Mouse (Mus musculus) liver, adult 2 months (tissue): ENCODE measurements around the gene Sort1. TPM values are rescaled to one million over a fixed set of nuclear protein-coding genes. Genes with fewer than 3 reads are reported as not detected.

Experiments
- DNase-seq: peaks from one replicate; pipeline ENCODE4 v3.0.0-alpha.2; 2011; ENCODE audit warnings: low read depth, low spot score; ENCODE audit errors: extremely low read depth
- H3K27ac ChIP-seq: fragments of 200-500 bp; replicated peaks from 2 replicates; pipeline ENCODE4 v1.5.1; 2012; ENCODE audit warnings: low read depth, mild to moderate bottlenecking, control low read depth, inconsistent platforms, low read length; ENCODE audit not compliant: insufficient read depth
- H3K27me3 ChIP-seq: fragments of 200-500 bp; 2 replicates; pipeline ENCODE4 v1.6.1; 2012; ENCODE audit warnings: mild to moderate bottlenecking, moderate library complexity, low read length, inconsistent platforms; ENCODE audit not compliant: control insufficient read depth, insufficient read depth
- H3K36me3 ChIP-seq: fragments of 200-500 bp; 2 replicates; pipeline ENCODE4 v1.6.1; 2012; ENCODE audit warnings: low read length, inconsistent platforms; ENCODE audit not compliant: control insufficient read depth, insufficient read depth
- H3K4me1 ChIP-seq: fragments of 200-500 bp; 2 replicates; pipeline ENCODE4 v1.6.1; 2011; ENCODE audit warnings: low read length; ENCODE audit not compliant: control insufficient read depth, insufficient read depth
- H3K4me3 ChIP-seq: fragments of 200-500 bp; 2 replicates; pipeline ENCODE4 v1.5.1; 2011; ENCODE audit warnings: low read depth, mild to moderate bottlenecking, control low read depth, low read length, moderate library complexity; ENCODE audit not compliant: insufficient read depth
- H3K79me2 ChIP-seq: fragments of 200-500 bp; 2 replicates; pipeline ENCODE4 v1.6.1; 2012; ENCODE audit warnings: inconsistent platforms, mild to moderate bottlenecking, low read length, moderate library complexity; ENCODE audit not compliant: control insufficient read depth, insufficient read depth
- H3K9ac ChIP-seq: fragments of 200-500 bp; 2 replicates; pipeline ENCODE4 v1.6.1; 2012; ENCODE audit warnings: low read depth, mild to moderate bottlenecking, control low read depth, inconsistent platforms, low read length
- CTCF ChIP-seq: fragments of 200-500 bp; IDR thresholded peaks from 2 replicates; pipeline ENCODE4 v1.5.1; 2011; ENCODE audit warnings: low read depth, low read length, control low read depth
- POLR2A ChIP-seq: fragments of 200-500 bp; IDR thresholded peaks from 2 replicates; pipeline ENCODE4 v1.6.1; 2011; ENCODE audit warnings: low read length, control low read depth; ENCODE audit not compliant: insufficient read depth; ENCODE audit errors: extremely low read depth
- WGBS: fragments of 180-500 bp; shearing (Covaris S2); methylation state at CpG from one replicate; pipeline ENCODE4 v1.1.7; 2018; 5-methylcytosine and 5-hydroxymethylcytosine counted together
- polyA plus RNA-seq: library from polyadenylated mRNA; depleted of rRNA; stranded (reverse); fragments of >200 nt; gene quantifications from 2 replicates; pipeline ENCODE4 v1.2.3, GENCODE M21; 2012
- total RNA-seq: library from RNA; depleted of rRNA; stranded (reverse); fragments of >200 nt; gene quantifications from 2 replicates; pipeline ENCODE4 v1.2.3, GENCODE M21; 2014

Sort1 gene
- total and polyA plus RNA-seq, 2 experiments, result 6.5 to 8.3 TPM

DNA sequence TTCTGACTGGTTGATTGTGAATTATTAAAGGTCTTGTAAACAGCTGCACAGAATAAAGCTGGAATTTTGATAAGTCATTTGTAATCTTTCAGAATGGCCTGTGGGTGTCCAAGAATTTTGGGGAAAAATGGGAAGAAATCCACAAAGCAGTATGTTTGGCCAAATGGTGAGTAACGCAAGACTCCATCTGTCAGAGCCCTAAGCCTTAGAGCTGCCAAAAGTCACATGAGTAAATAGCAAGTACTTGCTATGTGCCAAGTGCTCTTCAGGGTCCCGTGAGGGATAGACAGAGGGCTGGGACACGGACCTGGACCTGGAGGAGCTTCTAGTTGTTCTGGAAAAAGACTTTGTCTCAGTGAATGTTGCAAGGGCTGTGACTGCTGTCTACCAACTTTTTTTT, 44.0 kb downstream of the Sort1 start:
- H3K4me1 ChIP-seq, result no peaks in the 10 kb centered on the region

DNA sequence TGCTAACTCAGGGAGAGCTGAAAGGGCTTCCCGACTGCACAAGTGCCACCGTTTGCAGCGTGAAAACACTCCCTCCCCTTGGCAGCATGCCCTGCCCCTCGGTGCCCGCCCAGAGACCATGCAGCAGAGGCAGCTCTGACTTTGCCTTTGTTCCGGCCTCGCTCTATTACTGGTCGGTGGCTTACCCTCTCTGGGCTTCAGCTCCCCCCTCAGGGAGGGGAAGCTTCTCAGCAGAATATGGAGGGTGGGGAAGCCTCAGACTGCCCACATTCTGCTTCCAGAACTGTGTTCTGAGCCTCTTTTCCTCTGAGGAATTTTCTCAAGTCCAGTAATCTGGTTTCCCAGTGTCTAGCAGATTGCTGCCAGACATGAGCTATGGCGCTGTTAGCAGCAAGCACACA, 44.6 kb downstream of the Sort1 start:
- Histone ChIP-seq H3K36me3 (peaks cover 7% of the 10 kb centered on the region; the same call in 1 of the 2 replicates), H3K9ac (no peak overlapping the region), H3K79me2 (no peaks in the 10 kb centered on the region), H3K4me1 (no peaks in the 10 kb centered on the region), H3K27me3 (no peaks in the 10 kb centered on the region), H3K27ac (no peak overlapping the region), H3K4me3 (peak overlapping the region; percentile 8; the same call in 1 of the 2 replicates)
- no peak for TF ChIP-seq POLR2A
- no peak for TF ChIP-seq CTCF
- WGBS, result 82% methylated on average over 9 of the region's 9 CpGs
- no peak for DNase-seq

More for the DNA sequence above, 44.0 kb downstream of the Sort1 start:
- Histone ChIP-seq H3K27ac (no peak overlapping the region), H3K27me3 (no peaks in the 10 kb centered on the region), H3K79me2 (no peaks in the 10 kb centered on the region), H3K9ac (no peak overlapping the region), H3K36me3 (peaks cover 7% of the 10 kb centered on the region; the same call in 1 of the 2 replicates), H3K4me3 (no peak overlapping the region)
- no peak for DNase-seq
- no peak for TF ChIP-seq POLR2A
- no peak for TF ChIP-seq CTCF
- 64% methylated on average over 3 of the region's 3 CpGs for whole genome bisulfite sequencing

DNA sequence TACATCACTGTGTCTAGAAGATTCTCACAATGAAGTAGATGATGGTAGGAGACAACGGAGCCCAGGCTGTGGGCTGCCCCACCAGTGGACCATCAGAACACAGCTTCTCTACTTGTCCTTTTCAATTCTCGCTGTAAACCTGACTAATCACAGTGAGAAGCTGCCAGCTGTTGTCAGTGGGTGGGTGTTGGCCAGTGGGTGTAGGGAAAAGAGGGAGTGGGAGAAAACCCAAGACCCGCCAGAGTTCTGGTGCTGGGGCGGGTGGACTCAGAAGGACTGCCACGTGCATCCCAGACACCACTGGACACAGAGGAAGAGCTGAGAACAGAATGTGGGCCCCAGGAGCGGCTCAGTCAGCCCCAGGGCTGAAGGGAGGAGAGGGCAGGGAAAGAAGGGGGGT, 46.9 kb downstream of the Sort1 start:
- Histone ChIP-seq H3K9ac (no peak overlapping the region), H3K27me3 (no peaks in the 10 kb centered on the region), H3K4me3 (no peak overlapping the region), H3K27ac (no peak overlapping the region), H3K4me1 (no peaks in the 10 kb centered on the region), H3K79me2 (no peaks in the 10 kb centered on the region), H3K36me3 (peaks cover 5% of the 10 kb centered on the region; the same call in 1 of the 2 replicates)
- no peak for DNase-seq
- no peak for TF ChIP-seq CTCF
- TF ChIP-seq POLR2A, result no peak
- 96% methylated on average over 6 of the region's 6 CpGs for WGBS

DNA sequence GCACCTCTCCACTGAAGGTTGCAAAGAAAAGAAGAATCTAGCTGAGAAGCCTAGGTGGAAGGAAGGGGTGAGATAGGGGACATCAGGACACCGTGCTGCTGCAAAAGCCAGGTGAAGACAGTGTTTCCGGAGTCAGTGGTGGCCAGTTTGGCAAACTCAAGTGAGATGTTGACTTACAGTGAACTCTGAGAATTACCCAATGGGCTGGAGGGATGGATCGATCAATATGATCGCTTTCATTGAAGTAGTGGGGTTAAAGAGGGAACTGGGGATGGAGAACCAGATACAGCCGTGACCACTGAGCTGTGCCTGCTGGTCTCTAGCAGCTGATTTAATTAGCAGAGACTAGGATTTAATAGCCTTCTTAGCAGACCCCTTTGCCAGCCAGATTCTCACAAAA, 53.0 kb downstream of the Sort1 start:
- Histone ChIP-seq H3K4me1 (no peaks in the 10 kb centered on the region; the same call in 1 of the 2 replicates), H3K79me2 (no peaks in the 10 kb centered on the region), H3K27ac (no peak overlapping the region), H3K4me3 (no peak overlapping the region), H3K9ac (no peak overlapping the region), H3K36me3 (peaks cover 15% of the 10 kb centered on the region; the same call in 1 of the 2 replicates), H3K27me3 (no peaks in the 10 kb centered on the region)
- 34% methylated on average over 5 of the region's 5 CpGs for WGBS
- peak; percentile 84 for DNase-seq
- no peak for TF ChIP-seq POLR2A
- no peak for TF ChIP-seq CTCF

DNA sequence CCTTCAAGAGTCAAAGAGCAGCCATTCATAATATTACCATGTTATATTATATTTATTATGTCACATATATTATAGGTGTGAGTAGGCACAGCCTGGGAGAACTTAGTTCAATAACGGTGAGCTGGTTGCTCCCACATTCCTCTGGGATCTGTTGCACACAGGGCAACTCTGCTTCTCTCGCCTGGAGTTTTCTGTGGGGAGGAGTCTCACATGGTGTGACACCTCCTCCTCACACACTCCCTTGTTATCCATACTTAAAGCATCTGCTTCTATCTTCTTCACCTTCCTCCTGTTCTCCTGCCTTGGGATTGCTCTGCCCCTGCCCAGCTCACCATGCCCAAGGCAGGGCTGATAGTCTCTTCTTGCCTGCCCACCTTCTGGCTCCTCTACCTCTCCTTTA, 57.2 kb downstream of the Sort1 start:
- peaks cover 16% of the 10 kb centered on the region; the same call in 1 of the 2 replicates for H3K36me3 ChIP-seq
- no peaks in the 10 kb centered on the region for H3K27me3 ChIP-seq
- DNase-seq, result no peak
- H3K27ac ChIP-seq, result no peak overlapping the region
- H3K79me2 ChIP-seq, result no peaks in the 10 kb centered on the region
- no peak overlapping the region for H3K4me3 ChIP-seq
- no peak overlapping the region for H3K9ac ChIP-seq
- no peak for TF ChIP-seq CTCF
- no peak for TF ChIP-seq POLR2A
- WGBS, result 90% methylated on average over 2 of the region's 2 CpGs
- no peaks in the 10 kb centered on the region; the same call in 1 of the 2 replicates for H3K4me1 ChIP-seq

DNA sequence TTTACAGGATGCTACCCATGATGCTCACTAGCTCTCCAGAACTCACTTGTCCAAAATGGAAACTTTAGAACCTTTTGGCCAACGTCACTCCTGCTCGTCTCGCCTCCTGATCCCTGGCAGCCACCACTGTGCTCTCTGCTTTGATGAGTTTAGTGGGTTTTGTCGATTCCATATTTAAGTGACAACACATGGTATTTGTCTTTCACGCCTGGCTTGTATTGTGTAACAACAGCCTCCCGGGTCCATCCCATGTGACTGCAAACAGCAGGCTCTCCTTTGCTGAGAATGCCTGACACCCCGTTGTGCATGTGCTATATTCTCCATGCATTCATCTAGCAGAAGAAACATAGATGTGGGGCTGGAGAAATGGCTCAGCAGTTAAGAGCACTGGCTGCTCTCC, 58.3 kb downstream of the Sort1 start:
- peaks cover 19% of the 10 kb centered on the region; the same call in 1 of the 2 replicates for H3K36me3 ChIP-seq
- H3K4me3 ChIP-seq, result no peak overlapping the region
- no peaks in the 10 kb centered on the region for H3K79me2 ChIP-seq
- H3K27ac ChIP-seq, result no peak overlapping the region
- no peaks in the 10 kb centered on the region for H3K4me1 ChIP-seq
- TF ChIP-seq CTCF (no peak), POLR2A (no peak)
- no peaks in the 10 kb centered on the region for H3K27me3 ChIP-seq
- WGBS, result 54% methylated on average over 7 of the region's 7 CpGs
- no peak overlapping the region for H3K9ac ChIP-seq
- DNase-seq, result no peak
